Mouse (Mus musculus) C2C12 (cell line): Measurements from ENCODE around the gene Kalrn.

ENCODE experiments used
- CTCF ChIP-seq: IDR thresholded peaks from one replicate; pipeline ENCODE4 v1.5.1; 2011; ENCODE audit not compliant: control insufficient read depth, insufficient read depth, insufficient read length
- FOSL1 ChIP-seq: IDR thresholded peaks from one replicate; pipeline ENCODE4 v1.8.0; 2011; ENCODE audit warnings: mild to moderate bottlenecking, low read length; ENCODE audit not compliant: poor library complexity, insufficient read depth, severe bottlenecking
- USF1 ChIP-seq: IDR thresholded peaks from one replicate; pipeline ENCODE4 v1.6.1; 2011; ENCODE audit warnings: low read depth, mild to moderate bottlenecking, control low read depth, moderate library complexity

DNA sequence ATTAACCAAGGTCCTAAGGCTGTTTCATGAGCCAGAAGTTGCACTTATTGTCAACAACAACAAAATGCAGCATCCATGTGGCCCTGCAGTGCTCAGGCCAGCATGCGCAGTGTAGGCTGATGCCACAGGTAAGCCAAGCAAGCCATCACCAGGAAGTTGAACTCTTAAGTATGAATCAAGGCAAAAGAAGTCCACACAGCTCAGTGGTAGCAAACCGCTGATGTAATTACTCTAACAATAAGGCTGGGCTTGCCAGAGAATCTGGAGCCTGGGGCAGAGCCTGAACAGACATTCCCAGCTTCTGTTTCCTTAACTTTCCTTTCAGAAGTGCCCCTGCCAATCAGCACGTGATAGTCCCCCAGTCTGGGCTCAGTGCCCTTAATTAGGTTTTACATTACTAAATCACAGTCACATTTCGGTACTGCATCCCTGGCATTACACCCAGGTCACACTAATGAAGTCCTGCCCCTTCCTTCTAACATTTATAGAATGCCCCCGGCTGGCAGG is 34.6 kb downstream of the Kalrn start:
- TF ChIP-seq CTCF (no peak), FOSL1 (no peak), USF1 (no peak)
